Mouse (Mus musculus): ENCODE results near the gene Rad51d. TPM values are rescaled to one million over a fixed set of nuclear protein-coding genes. Genes with fewer than 3 reads are reported as not detected.
"Not testable (repeated sequence)": the region's sequence is repeated elsewhere in the genome, so short reads cannot be mapped to it uniquely, and the experiment has no call there.

The Rad51d gene
- 12.1 and 13.8 TPM in 2 replicates for polyA plus RNA-seq (2015; fragmentation: Nextera tagmentation; extraction: Ambion mirVana)

- H3K9ac ChIP-seq (replicated peaks): peak within 1 kb of the TSS; percentile 74
- peak within 1 kb of the TSS; percentile 71 for H3K4me3 ChIP-seq (replicated peaks)
- peaks cover 21% of the 10 kb centered on the region for H3K4me1 ChIP-seq (replicated peaks)
- under 1% methylated on average over 26 of the region's 26 CpGs for WGBS
- H3K27me3 ChIP-seq: peaks cover 10% of the 10 kb centered on the region
- peak within 1 kb of the TSS; percentile 90 for H3K4me2 ChIP-seq (replicated peaks)
- H3K36me3 ChIP-seq: no peaks in the 10 kb centered on the region
- no peaks in the 10 kb centered on the region for H3K9me3 ChIP-seq
- ATAC-seq: peak; percentile 94
- H3K27ac ChIP-seq: peak within 1 kb of the TSS; percentile 58
These were observed at the start of gene Rad51d for GRCm38 (mm10) chr11:82890342-82890762. Rad51d (minus strand) TSS chr11:82890614.

GRCm38 (mm10) chr11:82933186-82933585 lies 42.8 kb upstream of the Rad51d start:
- Histone ChIP-seq H3K27ac (no peak overlapping the region), H3K9me3 (no peaks in the 10 kb centered on the region), H3K36me3 (no peaks in the 10 kb centered on the region), H3K27me3 (peaks cover 65% of the 10 kb centered on the region), H3K9ac (replicated peaks) (peak overlapping the region; percentile 56), H3K4me2 (replicated peaks) (peak overlapping the region; percentile 94), H3K4me1 (replicated peaks) (peaks cover 9% of the 10 kb centered on the region), H3K4me3 (replicated peaks) (peak overlapping the region; percentile 53)
- no peak for ATAC-seq
- 1% methylated on average over 28 of the region's 29 CpGs for WGBS

GRCm38 (mm10) chr11:82931671-82932450 lies 41.4 kb upstream of the Rad51d start:
- not testable (repeated sequence) for H3K36me3 ChIP-seq; H3K27ac ChIP-seq; ATAC-seq; H3K9me3 ChIP-seq; H3K4me1 ChIP-seq (replicated peaks)
- 1% methylated on average over 106 of the region's 119 CpGs for WGBS
- H3K4me2 ChIP-seq (replicated peaks): peak overlapping the region; percentile 94
- peaks cover 73% of the 10 kb centered on the region for H3K27me3 ChIP-seq
- H3K9ac ChIP-seq (replicated peaks): peak overlapping the region; percentile 53
- H3K4me3 ChIP-seq (replicated peaks): peak overlapping the region; percentile 53

GRCm38 (mm10) chr11:82931161-82931560 lies 40.7 kb upstream of the Rad51d start:
- WGBS: under 1% methylated on average over 61 of the region's 63 CpGs
- H3K4me1 ChIP-seq (replicated peaks); ATAC-seq; H3K36me3 ChIP-seq; H3K9me3 ChIP-seq; H3K27ac ChIP-seq: not testable (repeated sequence)
- peak overlapping the region; percentile 94 for H3K4me2 ChIP-seq (replicated peaks)
- H3K9ac ChIP-seq (replicated peaks): peak overlapping the region; percentile 53; the same call in 1 of the 2 replicates
- H3K27me3 ChIP-seq: peaks cover 71% of the 10 kb centered on the region
- peak overlapping the region; percentile 53 for H3K4me3 ChIP-seq (replicated peaks)

- H3K9me3 ChIP-seq; H3K27ac ChIP-seq; H3K4me1 ChIP-seq (replicated peaks); ATAC-seq; H3K36me3 ChIP-seq: not testable (repeated sequence)
- Histone ChIP-seq H3K4me2 (replicated peaks) (peak overlapping the region; percentile 94), H3K27me3 (peaks cover 66% of the 10 kb centered on the region), H3K4me3 (replicated peaks) (peak overlapping the region; percentile 53), H3K9ac (replicated peaks) (peak overlapping the region; percentile 46)
- WGBS: under 1% methylated on average over 80 of the region's 85 CpGs
These were observed 40.1 kb upstream of the Rad51d start for GRCm38 (mm10) chr11:82930391-82930955.

GRCm38 (mm10) chr11:82929633-82929950 lies 39.2 kb upstream of the Rad51d start:
- ATAC-seq: no peak
- Histone ChIP-seq H3K4me2 (replicated peaks) (no peak overlapping the region), H3K27ac (no peak overlapping the region)

GRCm38 (mm10) chr11:82928897-82929632 lies 38.7 kb upstream of the Rad51d start:
- Histone ChIP-seq H3K4me2 (replicated peaks) (no peak overlapping the region), H3K36me3 (no peaks in the 10 kb centered on the region), H3K4me1 (replicated peaks) (peaks cover 9% of the 10 kb centered on the region), H3K9ac (replicated peaks) (no peak overlapping the region), H3K27ac (no peak overlapping the region), H3K4me3 (replicated peaks) (no peak overlapping the region), H3K9me3 (no peaks in the 10 kb centered on the region), H3K27me3 (peaks cover 58% of the 10 kb centered on the region)
- no peak for ATAC-seq
- 23% methylated on average over 20 of the region's 20 CpGs for WGBS

More at GRCm38 (mm10) chr11:82929633-82929950, 39.2 kb upstream of the Rad51d start:
- H3K9ac ChIP-seq (replicated peaks): no peak overlapping the region
- H3K4me3 ChIP-seq (replicated peaks): peak overlapping the region; percentile 53
- H3K27me3 ChIP-seq: peaks cover 63% of the 10 kb centered on the region
- H3K9me3 ChIP-seq: no peaks in the 10 kb centered on the region
- 50% methylated on average over 3 of the region's 3 CpGs for WGBS
- H3K36me3 ChIP-seq: no peaks in the 10 kb centered on the region
- peaks cover 9% of the 10 kb centered on the region for H3K4me1 ChIP-seq (replicated peaks)

GRCm38 (mm10) chr11:82923910-82924309 lies 33.5 kb upstream of the Rad51d start:
- H3K9me3 ChIP-seq; H3K4me3 ChIP-seq (replicated peaks); H3K4me2 ChIP-seq (replicated peaks); H3K27ac ChIP-seq; H3K36me3 ChIP-seq; H3K9ac ChIP-seq (replicated peaks); ATAC-seq; H3K4me1 ChIP-seq (replicated peaks): not testable (repeated sequence)
- peaks cover 32% of the 10 kb centered on the region for H3K27me3 ChIP-seq
- 96% methylated on average over 6 of the region's 6 CpGs for WGBS

- Histone ChIP-seq H3K4me3 (replicated peaks) (no peak overlapping the region), H3K9me3 (no peaks in the 10 kb centered on the region), H3K4me2 (replicated peaks) (no peak overlapping the region), H3K27ac (no peak overlapping the region), H3K36me3 (no peaks in the 10 kb centered on the region), H3K9ac (replicated peaks) (no peak overlapping the region), H3K4me1 (replicated peaks) (no peaks in the 10 kb centered on the region), H3K27me3 (peaks cover 17% of the 10 kb centered on the region; the same call in 1 of the 2 replicates)
- no peak for ATAC-seq
- WGBS: 73% methylated on average over 4 of the region's 4 CpGs
These were observed 31.3 kb upstream of the Rad51d start for GRCm38 (mm10) chr11:82921691-82922090.

GRCm38 (mm10) chr11:82920768-82921167 lies 30.4 kb upstream of the Rad51d start:
- Histone ChIP-seq H3K4me2 (replicated peaks) (no peak overlapping the region), H3K9ac (replicated peaks) (no peak overlapping the region), H3K9me3 (no peaks in the 10 kb centered on the region), H3K4me3 (replicated peaks) (no peak overlapping the region), H3K36me3 (no peaks in the 10 kb centered on the region), H3K27ac (no peak overlapping the region), H3K27me3 (0 out of 2 replicates have a peak, but pooled peaks cover 13% of the 10 kb centered on the region), H3K4me1 (replicated peaks) (no peaks in the 10 kb centered on the region)
- WGBS: 70% methylated on average over 10 of the region's 10 CpGs
- no peak for ATAC-seq

GRCm38 (mm10) chr11:82914711-82915352 lies 24.4 kb upstream of the Rad51d start:
- H3K9me3 ChIP-seq: no peaks in the 10 kb centered on the region
- H3K27ac ChIP-seq: no peak overlapping the region
- WGBS: 8% methylated on average over 16 of the region's 16 CpGs
- no peaks in the 10 kb centered on the region for H3K4me1 ChIP-seq (replicated peaks)
- peak overlapping the region; percentile 43 for H3K4me2 ChIP-seq (replicated peaks)
- no peak overlapping the region; the same call in 1 of the 2 replicates for H3K4me3 ChIP-seq (replicated peaks)
- ATAC-seq: peak; percentile 40; the same call in 1 of the 2 replicates
- H3K36me3 ChIP-seq: no peaks in the 10 kb centered on the region
- H3K9ac ChIP-seq (replicated peaks): peak overlapping the region; percentile 44; the same call in 1 of the 2 replicates
- H3K27me3 ChIP-seq: peaks cover 21% of the 10 kb centered on the region; the same call in 1 of the 2 replicates

Data from midbrain, embryonic 13.5 days (tissue).